Mouse (Mus musculus): ENCODE measurements around the gene Inpp5k.

- TF ChIP-seq CTCF (IDR thresholded peaks at IDR 0.05) (no peak), EP300 (IDR thresholded peaks at IDR 0.05) (no peak)
Measured at GRCm38 (mm10) chr11:75644684-75645083, 13.9 kb downstream of the Inpp5k start.

All from lung, postnatal 0 days (tissue).